Mouse (Mus musculus) midbrain, embryonic 14.5 days (tissue): ENCODE results near the gene Atf5. TPM values are rescaled to one million over a fixed set of nuclear protein-coding genes. Genes with fewer than 3 reads are reported as not detected.

Experiments
- ATAC-seq: fragments of 200-750 bp; cut with Nextera tagmentation; 2 replicates; pipeline ENCODE4 v1.8.0; 2017; ENCODE audit warnings: moderate number of reproducible peaks, moderate library complexity; ENCODE audit not compliant: low FRiP score, low TSS enrichment
- DNase-seq: peaks from one replicate; pipeline ENCODE4 v3.0.0-alpha.2; 2015
- H3K27ac ChIP-seq: fragments of 300-500 bp; sonication (generic); replicated peaks from 2 replicates; pipeline ENCODE4 v1.5.1; 2014; ENCODE audit warnings: mild to moderate bottlenecking, low read depth, low read length, moderate library complexity
- H3K27me3 ChIP-seq: fragments of 300-500 bp; sonication (generic); 2 replicates; pipeline ENCODE4 v1.6.1; 2014; ENCODE audit warnings: low read length, control low read depth, mixed read lengths; ENCODE audit not compliant: control insufficient read depth, insufficient read depth
- H3K36me3 ChIP-seq: fragments of 300-500 bp; sonication (generic); 2 replicates; pipeline ENCODE4 v1.6.1; 2014; ENCODE audit warnings: low read length, control low read depth; ENCODE audit not compliant: control insufficient read depth, insufficient read depth
- H3K4me1 ChIP-seq: fragments of 300-500 bp; sonication (generic); 2 replicates; pipeline ENCODE4 v1.6.1; 2014; ENCODE audit warnings: mild to moderate bottlenecking, antibody characterized with exemption, low read length, control low read depth; ENCODE audit not compliant: control insufficient read depth, insufficient read depth
- H3K4me2 ChIP-seq: fragments of 300-500 bp; sonication (generic); 2 replicates; pipeline ENCODE4 v1.6.1; 2014; ENCODE audit warnings: mild to moderate bottlenecking, low read length, moderate library complexity
- H3K4me3 ChIP-seq: fragments of 300-500 bp; sonication (generic); replicated peaks from 2 replicates; pipeline ENCODE4 v1.5.1; 2014; ENCODE audit warnings: low read depth, low read length
- H3K9ac ChIP-seq: fragments of 300-500 bp; sonication (generic); replicated peaks from 2 replicates; pipeline ENCODE4 v1.6.1; 2014; ENCODE audit warnings: mild to moderate bottlenecking, low read length, moderate library complexity
- H3K9me3 ChIP-seq: fragments of 300-500 bp; sonication (generic); 2 replicates; pipeline ENCODE4 v1.6.1; 2016; ENCODE audit warnings: low read length, control low read depth, mixed read lengths; ENCODE audit not compliant: control insufficient read depth
- WGBS: fragments of 180-500 bp; shearing (Covaris S2); extraction: QIAGEN DNeasy Blood & Tissue Kit; methylation state at CpG from one replicate; pipeline ENCODE4 v1.1.7; 2014; 5-methylcytosine and 5-hydroxymethylcytosine counted together
- microRNA counts: library from miRNA; unstranded; fragments of <30 nt; microRNA quantifications from one replicate; lab custom pipeline; 2016
- microRNA-seq: library from miRNA; unstranded; fragments of <30 nt; microRNA quantifications from one replicate; pipeline ENCODE4, GENCODE M21; 2016
- polyA plus RNA-seq: library from polyadenylated mRNA; unstranded; fragments of >200 nt; fragmentation: Nextera tagmentation; extraction: Ambion mirVana; gene quantifications from 2 replicates; pipeline ENCODE4 v1.2.1, GENCODE M21; 2014

The Atf5 gene
- polyA plus RNA-seq, 1 experiment from 2014 or later = 2.2 TPM

DNA sequence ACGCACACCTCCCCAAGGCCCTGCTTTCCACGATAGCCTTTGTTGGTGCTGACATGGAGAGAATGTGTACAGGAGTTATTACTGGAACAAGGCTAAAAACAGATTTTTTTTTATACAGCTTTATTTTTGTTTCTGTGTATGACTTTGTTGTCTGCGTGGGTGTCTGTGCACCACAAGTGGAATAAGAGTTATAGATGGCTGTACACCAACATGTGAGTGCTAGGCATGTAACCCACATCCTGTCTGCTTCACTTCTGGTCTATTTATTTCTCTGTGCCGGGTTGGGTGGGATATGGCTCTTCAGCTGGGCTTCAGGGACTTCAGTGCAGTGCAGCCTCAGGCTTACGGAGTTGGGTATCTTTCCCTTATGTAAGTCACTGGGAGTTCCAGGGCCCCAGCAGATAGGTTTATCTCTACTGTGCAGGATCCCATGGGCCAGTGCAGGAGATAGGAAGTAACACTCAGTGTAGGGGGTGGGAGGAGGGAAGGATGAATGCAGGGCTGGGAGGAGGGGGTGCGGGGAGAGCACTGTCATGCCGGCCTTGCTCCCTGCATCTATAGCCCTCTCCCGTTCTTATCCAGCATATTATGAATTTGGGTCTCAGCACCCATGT lies 43.8 kb downstream of the Atf5 start:
- 91% methylated on average over 8 of the region's 8 CpGs for WGBS
- no peak overlapping the region for H3K27ac ChIP-seq
- H3K4me2 ChIP-seq = no peak overlapping the region
- no peak overlapping the region for H3K9ac ChIP-seq
- ATAC-seq (no peak), DNase-seq (no peak)
- H3K4me1 ChIP-seq = no peaks in the 10 kb centered on the region
- no peaks in the 10 kb centered on the region for H3K9me3 ChIP-seq
- no peaks in the 10 kb centered on the region for H3K27me3 ChIP-seq
- H3K36me3 ChIP-seq = peaks cover 65% of the 10 kb centered on the region
- H3K4me3 ChIP-seq = no peak overlapping the region

DNA sequence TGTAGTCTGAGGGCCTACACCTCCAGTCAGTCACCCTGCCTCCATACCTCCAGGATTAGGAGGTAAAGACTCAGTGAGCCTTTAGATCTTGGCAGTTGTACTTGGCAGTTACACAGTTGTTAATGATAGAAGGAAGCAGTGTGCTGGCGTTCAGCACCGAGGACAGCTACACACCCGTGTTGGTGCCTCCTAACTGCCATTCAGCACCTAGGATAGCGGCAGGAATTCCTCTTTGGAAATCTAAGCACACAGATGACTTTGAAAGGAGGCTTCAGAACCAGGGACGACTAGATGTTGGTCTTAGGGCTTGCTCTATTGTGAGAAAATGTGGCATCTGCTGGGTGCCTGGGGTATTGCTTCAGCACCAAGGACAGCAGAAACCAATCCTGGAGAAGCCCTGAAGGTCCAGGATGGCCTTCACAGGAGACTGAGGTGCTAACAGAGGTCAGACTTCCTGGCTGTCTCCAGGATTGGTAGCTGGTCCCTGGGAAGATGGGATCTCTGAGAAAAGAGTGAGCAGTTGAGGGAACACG lies 46.3 kb downstream of the Atf5 start:
- no peaks in the 10 kb centered on the region for H3K27me3 ChIP-seq
- H3K9ac ChIP-seq = no peak overlapping the region
- 19% methylated on average over 6 of the region's 6 CpGs for WGBS
- no peak overlapping the region for H3K4me2 ChIP-seq
- no peak overlapping the region for H3K4me3 ChIP-seq
- H3K27ac ChIP-seq = no peak overlapping the region
- peaks cover 78% of the 10 kb centered on the region for H3K36me3 ChIP-seq
- no peaks in the 10 kb centered on the region for H3K9me3 ChIP-seq
- no peak for ATAC-seq
- DNase-seq = peak; percentile 58
- H3K4me1 ChIP-seq = no peaks in the 10 kb centered on the region

DNA sequence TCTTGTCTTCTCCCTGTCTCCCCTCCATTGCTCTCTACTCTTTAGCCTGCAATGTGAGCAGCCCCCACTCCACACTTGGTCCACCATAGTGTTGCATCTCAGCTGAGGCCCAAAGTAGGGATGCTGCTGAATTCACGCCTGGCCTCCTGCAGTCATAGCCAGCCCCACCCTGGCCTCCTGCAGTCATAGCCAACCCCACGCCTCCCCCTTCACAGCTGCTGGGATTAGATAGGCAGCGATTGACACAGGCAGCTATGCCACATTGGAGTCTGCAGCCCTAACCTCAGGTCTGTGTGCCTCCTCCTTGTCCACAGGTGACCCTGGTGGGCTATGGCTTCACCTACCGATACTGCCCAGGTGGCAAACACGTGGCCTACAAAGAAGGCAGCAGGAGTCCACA lies 48.3 kb downstream of the Atf5 start:
- Histone ChIP-seq H3K36me3 (peaks cover 85% of the 10 kb centered on the region), H3K27ac (no peak overlapping the region), H3K4me3 (no peak overlapping the region), H3K9me3 (no peaks in the 10 kb centered on the region), H3K4me2 (no peak overlapping the region), H3K4me1 (no peaks in the 10 kb centered on the region), H3K27me3 (no peaks in the 10 kb centered on the region), H3K9ac (no peak overlapping the region)
- no peak for DNase-seq
- ATAC-seq = no peak
- 84% methylated on average over 5 of the region's 5 CpGs for WGBS

MicroRNAs encoded within 50 kb of the gene (microRNA counts, 519-probe panel; counts per million panel counts)
- not detected for microRNA mmu-miR-707 (lab: Ali Mortazavi, UCI)

Small RNAs within 50 kb of the gene (microRNA-seq; reads per million reads assigned to microRNA genes)
- not detected for gene Mir707

Other genes starting within 250 kb of the Atf5 start
- gene Napsa, start 244.3 kb downstream of the Atf5 start, polyA plus RNA-seq = 1.1 TPM in 1 of 2 replicates, not detected in the other
- 5.2 and 7.5 TPM in 2 replicates for gene Kcnc3, start 226.0 kb downstream of the Atf5 start, polyA plus RNA-seq
- 2.5 and 2.7 TPM in 2 replicates for gene Myh14, start 145.8 kb downstream of the Atf5 start, polyA plus RNA-seq
- not detected in 2 replicates for gene Izumo2, start 107.9 kb downstream of the Atf5 start, polyA plus RNA-seq
- gene Vrk3, start 68.2 kb downstream of the Atf5 start, polyA plus RNA-seq = 22.6 and 26.8 TPM in 2 replicates
- 0.58 and 0.89 TPM in 2 replicates for gene Zfp473, start 65.6 kb downstream of the Atf5 start, polyA plus RNA-seq
- gene Nup62, start 570 bp downstream of the Atf5 start, polyA plus RNA-seq = 29.1 and 35.2 TPM in 2 replicates
- gene Il4i1, start 271 bp downstream of the Atf5 start, polyA plus RNA-seq = 0.97 and 1.4 TPM in 2 replicates
- 61.9 and 63.7 TPM in 2 replicates for gene Akt1s1, start 32.3 kb upstream of the Atf5 start, polyA plus RNA-seq
- gene Tbc1d17, start 32.4 kb upstream of the Atf5 start, polyA plus RNA-seq = 107 and 122 TPM in 2 replicates
- 28.8 and 30.4 TPM in 2 replicates for gene Pnkp, start 40.5 kb upstream of the Atf5 start, polyA plus RNA-seq
- 480 and 508 TPM in 2 replicates for gene Ptov1, start 53.1 kb upstream of the Atf5 start, polyA plus RNA-seq
- 114 and 128 TPM in 2 replicates for gene Med25, start 76.1 kb upstream of the Atf5 start, polyA plus RNA-seq
- gene Fuz, start 79.4 kb upstream of the Atf5 start, polyA plus RNA-seq = 16.7 and 17.2 TPM in 2 replicates
- 124 and 133 TPM in 2 replicates for gene Ap2a1, start 112.8 kb upstream of the Atf5 start, polyA plus RNA-seq
- not detected in 2 replicates for gene Tsks, start 126.5 kb upstream of the Atf5 start, polyA plus RNA-seq
- 50.1 and 52.3 TPM in 2 replicates for gene Cpt1c, start 158.2 kb upstream of the Atf5 start, polyA plus RNA-seq
- gene Prmt1, start 169.9 kb upstream of the Atf5 start, polyA plus RNA-seq = 236 and 281 TPM in 2 replicates
- 46.7 and 54.0 TPM in 2 replicates for gene Irf3, start 181.0 kb upstream of the Atf5 start, polyA plus RNA-seq
- gene Bcl2l12, start 182.1 kb upstream of the Atf5 start, polyA plus RNA-seq = 11.8 and 15.4 TPM in 2 replicates
- gene Scaf1, start 199.7 kb upstream of the Atf5 start, polyA plus RNA-seq = 60.6 and 61.2 TPM in 2 replicates
- gene Rras, start 201.3 kb upstream of the Atf5 start, polyA plus RNA-seq = 9.7 and 13.2 TPM in 2 replicates
- 19.5 and 21.4 TPM in 2 replicates for gene Prr12, start 236.2 kb upstream of the Atf5 start, polyA plus RNA-seq
- gene Nosip, start 245.8 kb upstream of the Atf5 start, polyA plus RNA-seq = 55.3 and 65.9 TPM in 2 replicates
- gene Prrg2, start 246.0 kb upstream of the Atf5 start, polyA plus RNA-seq = 10.1 and 12.2 TPM in 2 replicates